Mouse (Mus musculus) E14TG2a.4 (cell line): ENCODE measurements at regions not wholly inside any gene's neighbourhood (a gene's known extent, or its start where the extent isn't known, plus 50 kb on each side); places are given as distances from the start of the nearest gene placed in this dataset.

ENCODE experiments used
- CTCF ChIP-seq: conservative IDR thresholded peaks from 2 replicates; pipeline ENCODE4 v1.5.1; 2014; ENCODE audit warnings: low read length
- NANOG ChIP-seq: IDR thresholded peaks from 2 replicates; pipeline ENCODE4 v1.6.1; 2014; ENCODE audit warnings: borderline replicate concordance, low read length, mixed read lengths
- POU5F1 ChIP-seq: IDR thresholded peaks from 2 replicates; pipeline ENCODE4 v1.6.1; 2014; ENCODE audit warnings: low read length, borderline replicate concordance

GRCm38 (mm10) chr3:50914866-50915365, 309.3 kb upstream of the Noct start:
- no peak for TF ChIP-seq CTCF
- TF ChIP-seq NANOG: no peak
- no peak for TF ChIP-seq POU5F1
